Mouse (Mus musculus) adrenal gland, postnatal 25 days (tissue): ENCODE measurements around the gene Acot6. TPM values are rescaled to one million over a fixed set of nuclear protein-coding genes. Genes with fewer than 3 reads are reported as not detected.
"Not testable (repeated sequence)": the region's sequence is repeated elsewhere in the genome, so short reads cannot be mapped to it uniquely, and the experiment has no call there.

Experiments
- DNase-seq: peaks from one replicate; pipeline ENCODE4 v3.0.0; 2021; ENCODE audit warnings: mixed read lengths
- long read RNA-seq: library from polyadenylated mRNA; stranded (forward); transcript quantifications from one replicate; pipeline ENCODE4 v2.0.0, GENCODE M21; 2021
- total RNA-seq: library from RNA; stranded (reverse); gene quantifications from 2 replicates; pipeline ENCODE4 v1.2.3, GENCODE M21; 2021

Acot6 gene
- 4.9 and 5.0 TPM in 2 replicates for total RNA-seq
- long read RNA-seq = 0 reads

GRCm38 (mm10) chr12:84100604-84101492 lies at the start of gene Acot6:
Gene Acot6 (plus strand): TSS chr12:84100654.
- DNase-seq = peak; percentile 43

- not testable (repeated sequence) for DNase-seq
These were observed 49.7 kb upstream of the Acot6 start for GRCm38 (mm10) chr12:84050744-84051143.

- DNase-seq = no peak
These were observed 48.4 kb upstream of the Acot6 start, which contains the start of gene Acot3 for GRCm38 (mm10) chr12:84051937-84052474. Gene Acot3 (plus strand): TSS chr12:84052144.

DNA sequence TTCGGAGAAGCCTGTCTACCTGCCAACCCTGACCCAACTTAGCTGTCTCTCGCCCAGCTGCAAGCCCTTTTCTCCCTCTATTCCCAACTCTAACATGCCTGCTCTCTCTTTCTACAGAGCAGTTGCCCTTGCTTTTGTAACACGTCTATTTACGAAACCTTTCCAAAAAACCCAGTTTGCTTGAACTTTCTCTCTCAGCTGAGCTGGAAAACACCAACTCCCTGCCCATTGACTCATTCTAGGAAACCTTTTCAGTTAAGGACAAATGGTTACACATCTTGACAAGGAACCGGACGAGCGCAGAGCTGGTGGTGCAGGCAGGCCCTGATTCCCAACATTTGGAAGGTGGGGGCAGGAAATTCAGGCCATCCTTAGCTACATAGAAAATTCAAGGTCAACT lies 47.8 kb upstream of the Acot6 start:
- DNase-seq = no peak

DNA sequence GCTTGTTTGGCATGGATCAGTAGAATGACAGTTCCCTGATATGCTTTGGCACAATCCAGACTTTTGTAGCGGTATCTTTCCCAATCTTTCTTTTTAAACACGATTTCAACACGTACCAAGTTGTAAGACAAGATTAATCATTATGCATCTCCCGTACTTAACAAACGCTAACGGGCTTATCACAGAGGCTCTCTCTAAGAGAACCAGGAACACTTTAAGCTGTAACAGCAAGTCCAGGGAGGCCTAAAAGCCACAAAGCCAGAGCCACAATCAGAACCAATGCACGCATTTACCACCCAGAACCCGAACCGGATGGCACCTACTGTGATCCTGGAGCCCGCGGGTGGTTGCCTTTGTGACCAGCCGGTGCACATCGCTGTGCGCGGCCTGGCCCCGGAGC lies 47.3 kb upstream of the Acot6 start:
- DNase-seq = no peak

- DNase-seq = peak; percentile 11
These were observed 46.6 kb upstream of the Acot6 start for GRCm38 (mm10) chr12:84053679-84054391.

DNA sequence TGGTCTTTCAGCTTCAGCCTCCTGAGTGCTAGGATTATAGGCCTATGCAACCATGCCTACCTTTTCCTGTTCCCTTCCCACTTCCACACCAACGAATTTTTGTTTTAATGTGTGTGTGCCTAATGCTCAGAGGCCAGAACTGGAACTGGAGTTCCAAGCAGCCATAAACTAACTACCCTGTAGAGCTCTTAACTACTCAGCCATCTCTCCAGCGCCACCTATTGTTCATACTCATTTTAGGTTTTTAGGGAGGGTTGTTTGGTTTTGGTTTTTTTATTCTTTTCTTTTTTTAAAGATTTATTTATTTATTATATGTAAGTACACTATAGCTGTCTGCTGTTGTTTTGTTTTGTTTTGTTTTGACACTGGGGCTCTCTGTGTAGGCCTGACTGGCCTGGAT lies 39.5 kb upstream of the Acot6 start:
- DNase-seq = no peak

GRCm38 (mm10) chr12:84062336-84062735 lies 38.1 kb upstream of the Acot6 start:
- DNase-seq = no peak

DNA sequence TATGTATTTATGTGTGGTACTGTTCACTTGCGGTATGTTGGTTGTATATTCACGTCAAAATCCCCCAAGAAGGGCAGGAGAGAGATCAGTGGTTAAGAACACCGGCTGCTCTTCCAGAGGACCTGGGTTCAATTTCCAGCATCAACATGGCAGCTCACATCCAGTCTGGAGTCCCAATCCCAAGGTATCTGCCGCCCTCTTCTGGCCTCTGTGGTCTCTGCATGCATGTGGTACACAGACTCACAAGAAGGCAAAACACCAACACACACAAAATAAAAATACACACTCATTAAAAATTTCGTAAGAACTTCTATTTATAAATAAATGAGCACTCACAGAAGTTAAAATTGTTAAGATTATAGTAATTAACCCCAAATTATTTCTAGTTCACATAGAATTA lies 37.2 kb upstream of the Acot6 start:
- DNase-seq = peak; percentile 9

DNA sequence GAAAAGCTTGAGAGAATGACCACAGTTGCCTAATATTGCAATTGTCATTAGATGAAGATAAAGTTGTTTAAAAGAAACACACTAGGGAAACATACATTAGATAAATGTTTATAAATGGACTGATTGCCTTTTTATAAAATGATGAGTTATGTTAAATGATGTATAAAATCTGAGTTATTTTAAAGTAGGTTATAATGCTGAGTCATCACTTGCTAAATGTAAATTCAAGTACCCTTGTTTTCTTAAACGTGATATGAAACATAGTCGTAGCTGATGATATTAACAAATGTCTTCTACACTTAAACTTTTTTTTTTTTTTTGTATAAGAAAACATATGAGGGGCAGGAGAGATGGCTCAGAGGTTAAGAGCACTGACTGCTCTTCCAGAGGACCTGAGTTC lies 36.6 kb upstream of the Acot6 start:
- no peak for DNase-seq

- DNase-seq = no peak
These were observed 35.8 kb upstream of the Acot6 start for GRCm38 (mm10) chr12:84064621-84065020.

- no peak for DNase-seq
These were observed 32.7 kb upstream of the Acot6 start for GRCm38 (mm10) chr12:84067752-84068151.

- DNase-seq = no peak
These were observed 32.2 kb upstream of the Acot6 start for GRCm38 (mm10) chr12:84068296-84068695.

- DNase-seq = no peak
These were observed 31.5 kb upstream of the Acot6 start, which contains the start of gene Acot5 for GRCm38 (mm10) chr12:84068986-84069385. Gene Acot5 (plus strand): TSS chr12:84069325.

- peak; percentile 45 for DNase-seq
These were observed 30.9 kb upstream of the Acot6 start for GRCm38 (mm10) chr12:84069582-84069981.

DNA sequence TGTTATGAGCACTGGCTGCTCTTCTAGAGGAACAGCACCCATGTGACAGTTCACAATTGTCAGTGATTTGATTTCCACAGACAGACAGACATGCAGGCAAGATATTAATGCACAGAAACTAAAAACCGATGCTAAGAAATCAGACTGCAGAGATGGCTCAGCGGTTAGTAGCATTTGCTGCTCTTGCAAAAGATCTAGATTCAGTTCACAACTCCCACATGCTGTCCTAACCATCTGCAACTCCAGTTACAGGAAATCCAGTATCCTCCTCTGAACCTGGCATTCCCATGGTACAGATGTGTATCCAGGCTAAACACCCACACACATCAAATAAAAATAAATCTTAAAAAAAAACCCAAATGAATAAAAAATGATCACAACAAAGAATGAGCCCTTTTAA lies 28.8 kb upstream of the Acot6 start:
- no peak for DNase-seq

- DNase-seq = no peak
These were observed 23.0 kb upstream of the Acot6 start for GRCm38 (mm10) chr12:84077371-84077990.

GRCm38 (mm10) chr12:84083842-84084241 lies 16.6 kb upstream of the Acot6 start:
- no peak for DNase-seq

DNA sequence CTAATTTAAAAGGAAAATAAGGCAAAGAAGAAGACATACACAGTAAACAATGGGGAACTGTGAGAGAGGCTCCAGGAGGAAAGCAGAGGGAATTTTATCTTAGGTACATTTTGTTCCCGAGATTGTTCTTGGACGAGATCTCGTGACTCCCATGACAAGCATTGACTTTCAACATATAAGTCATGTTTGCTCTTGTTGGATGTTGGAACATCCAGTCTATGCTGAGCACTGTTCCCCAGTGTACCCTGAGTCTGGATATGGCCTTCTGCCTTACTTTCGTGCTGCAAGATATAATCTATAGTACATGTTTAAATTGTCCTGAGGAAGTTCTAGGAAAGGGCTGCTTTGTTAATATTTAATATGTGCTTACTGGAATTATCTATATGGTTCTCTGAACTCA lies 15.9 kb upstream of the Acot6 start:
- no peak for DNase-seq

- DNase-seq = not testable (repeated sequence)
These were observed 5.8 kb upstream of the Acot6 start for GRCm38 (mm10) chr12:84094666-84095065.

GRCm38 (mm10) chr12:84099605-84100004 lies 849 bp upstream of the Acot6 start:
- no peak for DNase-seq

GRCm38 (mm10) chr12:84100071-84100470 lies 383 bp upstream of the Acot6 start:
- no peak for DNase-seq

GRCm38 (mm10) chr12:84101493-84101845 lies 1.0 kb downstream of the Acot6 start:
- DNase-seq = no peak
